Mouse (Mus musculus) midbrain, embryonic 11.5 days (tissue): ENCODE data around the gene Exoc3l4. TPM values are rescaled to one million over a fixed set of nuclear protein-coding genes. Genes with fewer than 3 reads are reported as not detected.

Experiments used
- ATAC-seq: fragments of 200-750 bp; cut with Nextera tagmentation; 2 replicates; pipeline ENCODE4 v1.8.0; 2017; ENCODE audit warnings: moderate TSS enrichment, moderate library complexity; ENCODE audit not compliant: low FRiP score
- DNase-seq: peaks from one replicate; pipeline ENCODE4 v3.0.0; 2015; ENCODE audit warnings: low spot score; ENCODE audit errors: missing footprints
- H3K27ac ChIP-seq: fragments of 300-500 bp; sonication (generic); 2 replicates; pipeline ENCODE4 v1.5.1; 2014; ENCODE audit warnings: low read depth, low read length
- H3K27me3 ChIP-seq: fragments of 300-500 bp; sonication (generic); 2 replicates; pipeline ENCODE4 v1.6.1; 2014; ENCODE audit warnings: mild to moderate bottlenecking, low read length, moderate library complexity, mixed read lengths; ENCODE audit not compliant: control insufficient read depth, insufficient read depth
- H3K36me3 ChIP-seq: fragments of 300-500 bp; sonication (generic); 2 replicates; pipeline ENCODE4 v1.6.1; 2014; ENCODE audit warnings: mild to moderate bottlenecking, low read length, moderate library complexity, mixed read lengths; ENCODE audit not compliant: control insufficient read depth, insufficient read depth
- H3K4me1 ChIP-seq: fragments of 300-500 bp; sonication (generic); 2 replicates; pipeline ENCODE4 v1.6.1; 2014; ENCODE audit warnings: low read length; ENCODE audit not compliant: control insufficient read depth, insufficient read depth
- H3K4me2 ChIP-seq: fragments of 300-500 bp; sonication (generic); 2 replicates; pipeline ENCODE4 v1.6.1; 2014; ENCODE audit warnings: mild to moderate bottlenecking, moderate library complexity
- H3K4me3 ChIP-seq: fragments of 300-500 bp; sonication (generic); 2 replicates; pipeline ENCODE4 v1.5.1; 2014; ENCODE audit warnings: low read depth, low read length
- H3K9ac ChIP-seq: fragments of 300-500 bp; sonication (generic); 2 replicates; pipeline ENCODE4 v1.6.1; 2014; ENCODE audit warnings: low read length
- H3K9me3 ChIP-seq: fragments of 300-500 bp; sonication (generic); 2 replicates; pipeline ENCODE4 v1.6.1; 2016; ENCODE audit warnings: low read length; ENCODE audit not compliant: control insufficient read depth
- WGBS: fragments of 180-500 bp; shearing (Covaris S2); extraction: QIAGEN DNeasy Blood & Tissue Kit; methylation state at CpG from one replicate; pipeline ENCODE4 v1.1.7; 2014; 5-methylcytosine and 5-hydroxymethylcytosine counted together
- polyA plus RNA-seq: library from polyadenylated mRNA; unstranded; fragments of >200 nt; fragmentation: Nextera tagmentation; extraction: Ambion mirVana; gene quantifications from 2 replicates; pipeline ENCODE4 v1.2.1, GENCODE M21; 2014

Gene Exoc3l4
- polyA plus RNA-seq, 1 experiment from 2014 or later = 2.9 TPM

GRCm38 (mm10) chr12:111401454-111402184 is 15.2 kb upstream of the Exoc3l4 start:
- DNase-seq = peak; percentile 98
- no peaks in the 10 kb centered on the region for H3K9me3 ChIP-seq
- peak overlapping the region; percentile 9; the same call in 1 of the 2 replicates for H3K9ac ChIP-seq
- peaks cover 7% of the 10 kb centered on the region for H3K27me3 ChIP-seq
- H3K4me3 ChIP-seq = no peak overlapping the region
- ATAC-seq = peak; percentile 46; the same call in 1 of the 2 replicates
- no peaks in the 10 kb centered on the region for H3K4me1 ChIP-seq
- H3K4me2 ChIP-seq = no peak overlapping the region
- no peak overlapping the region for H3K27ac ChIP-seq
- WGBS = 20% methylated on average over 15 of the region's 15 CpGs
- H3K36me3 ChIP-seq = no peaks in the 10 kb centered on the region

- Histone ChIP-seq H3K9ac (no peak overlapping the region), H3K27ac (no peak overlapping the region), H3K4me3 (no peak overlapping the region), H3K9me3 (no peaks in the 10 kb centered on the region), H3K4me2 (no peak overlapping the region), H3K27me3 (peaks cover 21% of the 10 kb centered on the region), H3K36me3 (no peaks in the 10 kb centered on the region), H3K4me1 (no peaks in the 10 kb centered on the region)
- ATAC-seq = no peak
- DNase-seq = no peak
- 67% methylated on average over 10 of the region's 10 CpGs for WGBS
Measured at GRCm38 (mm10) chr12:111404880-111405279, 11.9 kb upstream of the Exoc3l4 start.

- H3K27me3 ChIP-seq = peaks cover 21% of the 10 kb centered on the region
- H3K4me1 ChIP-seq = no peaks in the 10 kb centered on the region
- H3K4me3 ChIP-seq = no peak within 1 kb of the TSS
- peak within 1 kb of the TSS; percentile 23 for H3K4me2 ChIP-seq
- no peak for ATAC-seq
- H3K9ac ChIP-seq = no peak within 1 kb of the TSS
- no peaks in the 10 kb centered on the region for H3K36me3 ChIP-seq
- no peak within 1 kb of the TSS for H3K27ac ChIP-seq
- WGBS = 2% methylated on average over 24 of the region's 24 CpGs
- DNase-seq = no peak
- no peaks in the 10 kb centered on the region for H3K9me3 ChIP-seq
Measured at GRCm38 (mm10) chr12:111406622-111407021, 10.2 kb upstream of the Exoc3l4 start, which contains the start of gene Lbhd2. TSS of gene Lbhd2 (plus strand) at chr12:111406809.

- no peak overlapping the region for H3K27ac ChIP-seq
- WGBS = 10% methylated on average over 5 of the region's 5 CpGs
- no peak overlapping the region for H3K9ac ChIP-seq
- no peaks in the 10 kb centered on the region for H3K9me3 ChIP-seq
- H3K4me2 ChIP-seq = no peak overlapping the region
- no peaks in the 10 kb centered on the region for H3K36me3 ChIP-seq
- DNase-seq (no peak), ATAC-seq (no peak)
- peaks cover 21% of the 10 kb centered on the region for H3K27me3 ChIP-seq
- no peaks in the 10 kb centered on the region; the same call in 1 of the 2 replicates for H3K4me1 ChIP-seq
- no peak overlapping the region for H3K4me3 ChIP-seq
Measured at GRCm38 (mm10) chr12:111409583-111409982, 7.2 kb upstream of the Exoc3l4 start.

DNA sequence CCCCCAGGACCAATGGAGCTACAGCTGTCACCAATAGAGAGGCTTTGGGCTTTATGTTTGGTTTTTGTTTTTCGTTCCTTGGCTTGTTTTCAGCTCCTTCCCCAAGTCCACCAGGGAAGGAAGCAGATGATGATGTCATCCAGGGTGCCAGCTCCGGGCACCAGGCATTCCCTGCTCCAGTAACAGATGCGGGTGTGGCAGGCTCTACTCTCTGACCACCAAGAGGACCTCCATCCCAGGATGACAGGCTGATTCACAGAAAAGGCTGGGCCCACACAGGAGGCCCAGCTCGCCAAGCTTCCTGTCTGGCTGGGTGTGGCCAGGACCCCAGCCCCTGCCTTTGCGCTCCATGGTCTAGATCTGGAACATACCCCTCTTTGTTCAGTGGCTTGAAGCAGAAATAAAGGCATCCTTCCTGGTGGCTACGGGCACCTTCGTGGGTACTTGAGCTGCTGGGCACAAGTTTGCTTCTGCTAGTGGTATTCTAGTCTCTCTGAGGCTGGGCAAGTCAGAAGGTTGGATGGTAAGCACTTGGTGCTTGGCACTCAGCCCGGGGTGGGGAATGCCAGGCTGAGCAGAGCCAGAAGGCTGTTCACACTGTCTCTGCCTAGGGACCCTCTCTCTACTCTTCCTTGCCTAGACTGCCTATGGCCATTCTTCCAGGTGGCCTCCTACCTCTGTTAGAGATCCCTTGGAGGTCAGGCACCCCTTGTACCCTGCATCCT is 5.0 kb upstream of the Exoc3l4 start:
- H3K27me3 ChIP-seq = peaks cover 12% of the 10 kb centered on the region
- no peaks in the 10 kb centered on the region for H3K36me3 ChIP-seq
- H3K9ac ChIP-seq = no peak overlapping the region
- no peak for DNase-seq
- WGBS = 80% methylated on average over 8 of the region's 8 CpGs
- peaks cover 3% of the 10 kb centered on the region for H3K4me1 ChIP-seq
- no peak for ATAC-seq
- no peak overlapping the region for H3K27ac ChIP-seq
- H3K4me2 ChIP-seq = no peak overlapping the region
- no peaks in the 10 kb centered on the region for H3K9me3 ChIP-seq
- no peak overlapping the region for H3K4me3 ChIP-seq

- ATAC-seq = no peak
- whole genome bisulfite sequencing = 21% methylated on average over 12 of the region's 12 CpGs
- no peak overlapping the region for H3K27ac ChIP-seq
- H3K9me3 ChIP-seq = no peaks in the 10 kb centered on the region
- H3K4me2 ChIP-seq = peak overlapping the region; percentile 46
- peak overlapping the region; percentile 47 for H3K9ac ChIP-seq
- DNase-seq = no peak
- H3K4me3 ChIP-seq = peak overlapping the region; percentile 23; the same call in 1 of the 2 replicates
- H3K4me1 ChIP-seq = peaks cover 12% of the 10 kb centered on the region
- H3K27me3 ChIP-seq = peaks cover 3% of the 10 kb centered on the region
- no peaks in the 10 kb centered on the region for H3K36me3 ChIP-seq
Measured at GRCm38 (mm10) chr12:111412581-111413284, 4.1 kb upstream of the Exoc3l4 start.

- Histone ChIP-seq H3K4me3 (peak overlapping the region; percentile 23; the same call in 1 of the 2 replicates), H3K27ac (no peak overlapping the region), H3K36me3 (no peaks in the 10 kb centered on the region), H3K9me3 (no peaks in the 10 kb centered on the region), H3K27me3 (no peaks in the 10 kb centered on the region; the same call in 1 of the 2 replicates), H3K4me1 (peaks cover 12% of the 10 kb centered on the region), H3K4me2 (peak overlapping the region; percentile 46), H3K9ac (peak overlapping the region; percentile 47)
- WGBS = 1% methylated on average over 21 of the region's 21 CpGs
- peak; percentile 99 for DNase-seq
- ATAC-seq = peak; percentile 85
Measured at GRCm38 (mm10) chr12:111413300-111413699, 3.5 kb upstream of the Exoc3l4 start.

DNA sequence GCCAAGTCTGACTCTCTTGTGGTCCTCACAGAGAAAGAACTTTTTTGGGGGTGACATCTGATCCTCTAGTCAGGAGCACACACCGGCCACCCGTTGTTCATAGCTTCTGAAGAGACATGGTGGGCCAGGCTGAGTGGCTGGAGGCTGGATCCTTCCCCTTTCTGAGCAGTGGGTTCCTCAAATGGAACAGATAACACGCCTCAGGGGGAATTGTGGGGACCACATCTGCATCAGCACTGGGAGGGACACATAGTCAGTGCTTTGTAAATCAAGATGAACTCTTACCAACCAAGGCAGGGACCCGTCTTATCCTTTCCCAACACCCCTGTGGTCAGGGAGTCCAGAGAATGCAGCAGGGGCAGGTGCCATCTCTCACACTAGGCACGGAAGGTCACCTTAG is 3.1 kb downstream of the Exoc3l4 start:
- Histone ChIP-seq H3K9me3 (no peaks in the 10 kb centered on the region), H3K36me3 (no peaks in the 10 kb centered on the region), H3K4me2 (no peak overlapping the region), H3K9ac (no peak overlapping the region), H3K4me3 (no peak overlapping the region), H3K4me1 (peaks cover 12% of the 10 kb centered on the region), H3K27me3 (peaks cover 34% of the 10 kb centered on the region), H3K27ac (no peak overlapping the region)
- 77% methylated on average over 5 of the region's 5 CpGs for WGBS
- no peak for ATAC-seq
- no peak for DNase-seq
